Mouse (Mus musculus) olfactory bulb, adult 2 months (tissue): ENCODE data around the gene Nacad.

Experiments used
- CTCF ChIP-seq: fragments of 200-500 bp; IDR thresholded peaks from 2 replicates; pipeline ENCODE4 v1.5.1; 2012; ENCODE audit warnings: low read depth, mild to moderate bottlenecking, low read length, moderate library complexity; ENCODE audit not compliant: insufficient read depth
- POLR2A ChIP-seq: fragments of 200-500 bp; IDR thresholded peaks from 2 replicates; pipeline ENCODE4 v1.6.1; 2012; ENCODE audit warnings: mild to moderate bottlenecking, low read depth, low read length, moderate library complexity; ENCODE audit not compliant: insufficient read depth

GRCm38 (mm10) chr11:6600284-6600944 lies 5.4 kb downstream of the Nacad start:
- 0 out of 2 replicates have a peak, but pooled peaks have one; percentile 33 for TF ChIP-seq POLR2A
- no peak for TF ChIP-seq CTCF
